9 mouse cellular contexts compared by ENCODE assay signal in the genomic region with DNA sequence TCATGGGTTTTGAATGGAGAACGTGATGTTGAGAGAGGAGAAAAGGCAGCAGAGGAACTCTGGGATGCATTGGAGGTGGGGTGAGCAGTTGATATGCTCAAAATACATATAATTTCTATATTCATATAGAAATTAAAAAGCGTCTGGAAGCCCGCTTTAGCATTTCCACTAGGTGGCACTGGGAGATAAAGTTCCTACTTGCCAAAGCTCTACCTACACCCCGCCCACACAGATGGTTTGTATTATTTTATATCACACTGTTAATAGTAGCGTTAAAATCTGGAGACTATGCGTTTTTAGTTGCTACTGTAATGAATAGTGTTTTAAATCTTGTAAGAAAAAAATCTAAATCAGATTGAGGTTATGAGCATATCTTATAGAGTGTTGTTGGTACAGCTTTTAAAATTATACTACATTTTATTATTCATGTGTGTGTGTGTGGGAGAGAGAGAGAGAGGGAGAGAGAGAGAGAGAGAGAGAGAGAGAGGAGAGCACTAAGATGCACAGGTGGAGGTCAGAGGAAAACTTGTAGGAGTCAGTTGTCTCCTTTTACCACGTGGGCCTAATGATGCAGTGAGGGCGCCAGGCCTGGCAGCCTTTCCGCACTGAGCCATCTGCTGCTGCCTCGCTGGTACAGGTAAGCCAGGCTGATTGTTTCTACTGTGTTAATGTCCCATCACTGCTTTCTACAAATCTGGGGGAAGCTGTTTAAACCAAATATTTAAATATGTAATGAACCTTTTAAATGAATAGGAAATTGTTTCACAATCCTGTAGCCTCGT. TPM values are rescaled to one million over a fixed set of nuclear protein-coding genes. Genes with fewer than 3 reads are reported as not detected.
A peak's percentile ranks its signal among the peaks of the same experiment; 100 is the strongest.
DNase-seq lines count a peak whose midpoint lies in the region; ATAC-seq lines count a peak whose summit lies in the region.
"Had no signal": no experiment of that assay in that cellular context is flagged by ENCODE, and none has a peak within 500 bp of the region (broad histone marks: within the 10 kb centered on the region; RNA-seq: fewer than 3 reads in every experiment).

No protein-coding gene starts in this region.

- H3K4me1 ChIP-seq in midbrain, embryonic 15.5 days = no peaks in the 10 kb centered on the region
- H3K4me1 ChIP-seq in midbrain, embryonic 11.5 days (ENCODE audit: control insufficient read depth, insufficient read depth, low read length) = no peaks in the 10 kb centered on the region

- peak; percentile 23 to 74 for DNase-seq in frontal cortex, adult 2 months (ENCODE audit: extremely low spot score in 1 of 2, low spot score in 1 of 2)
- DNase-seq in frontal cortex, postnatal 14 days (ENCODE audit: low spot score in 2 of 2) = no peak
- DNase-seq in midbrain, embryonic 11.5 days (ENCODE audit: low spot score, missing footprints) = no peak
- DNase-seq in fat pad, adult 2 months (ENCODE audit: extremely low read depth, low read depth, low spot score) = peak; percentile 13
- no peak for DNase-seq in gastrocnemius, adult 18-20 months (ENCODE audit: low spot score)
- DNase-seq in adrenal gland, adult 2 months = no peak

- no peak overlapping the region for H3K9ac ChIP-seq in midbrain, embryonic 15.5 days
- no peak overlapping the region for H3K9ac ChIP-seq in midbrain, embryonic 11.5 days (ENCODE audit: low read length)

- H3K36me3 ChIP-seq in midbrain, embryonic 15.5 days (replicated peaks) = no peaks in the 10 kb centered on the region
- no peaks in the 10 kb centered on the region for H3K36me3 ChIP-seq in midbrain, embryonic 11.5 days (ENCODE audit: control insufficient read depth, insufficient read depth, low read length)

- no peaks in the 10 kb centered on the region for H3K27me3 ChIP-seq in midbrain, embryonic 15.5 days (replicated peaks)
- no peaks in the 10 kb centered on the region for H3K27me3 ChIP-seq in midbrain, embryonic 11.5 days (ENCODE audit: control insufficient read depth, insufficient read depth, low read length)

- H3K4me2 ChIP-seq in midbrain, embryonic 15.5 days = no peak overlapping the region
- no peak overlapping the region for H3K4me2 ChIP-seq in midbrain, embryonic 11.5 days

- H3K9me3 ChIP-seq in midbrain, embryonic 15.5 days = no peaks in the 10 kb centered on the region
- no peaks in the 10 kb centered on the region for H3K9me3 ChIP-seq in midbrain, embryonic 11.5 days (ENCODE audit: control insufficient read depth, low read length)

- WGBS in midbrain, embryonic 15.5 days = 78% methylated on average over 11 of the region's 11 CpGs
- 79% methylated on average over 11 of the region's 11 CpGs for WGBS in midbrain, embryonic 11.5 days

- peak; percentile 63; the same call in 1 of the 2 replicates for ATAC-seq in midbrain, embryonic 15.5 days (replicated peaks)
- ATAC-seq in midbrain, embryonic 11.5 days (ENCODE audit: low FRiP score) = no peak
- peak; percentile 71; the same call in 1 of the 2 replicates for ATAC-seq in megakaryocyte-erythroid progenitor cell, adult 5-6 weeks (replicated peaks; ENCODE audit: low FRiP score, low TSS enrichment, poor library complexity, severe bottlenecking)

- H3K27ac ChIP-seq in midbrain, embryonic 15.5 days = no peak overlapping the region
- no peak overlapping the region for H3K27ac ChIP-seq in midbrain, embryonic 11.5 days (ENCODE audit: low read depth, low read length)

- H3K4me3 ChIP-seq in midbrain, embryonic 15.5 days = no peak overlapping the region
- H3K4me3 ChIP-seq in midbrain, embryonic 11.5 days (ENCODE audit: low read depth, low read length) = no peak overlapping the region

RNA-seq across cellular contexts. Expression of a gene that starts 9.6 kb away (rescaled TPM):
- polyA plus RNA-seq in frontal cortex, adult 2 months (2012; rRNA removed) = 8.3 and 8.4 TPM in 2 replicates
- polyA plus RNA-seq in midbrain, embryonic 15.5 days (2015; fragmentation: Nextera tagmentation; extraction: Ambion mirVana) = 7.9 and 8.4 TPM in 2 replicates
- 4.7 and 5.0 TPM in 2 replicates for polyA plus RNA-seq in midbrain, embryonic 11.5 days (2014; fragmentation: Nextera tagmentation; extraction: Ambion mirVana)
- 12.4 and 15.2 TPM in 2 replicates for total RNA-seq in megakaryocyte-erythroid progenitor cell, adult 5-6 weeks (2014; fragmentation: Nextera tagmentation)
- total RNA-seq in megakaryocyte-erythroid progenitor cell, adult 5-6 weeks (2017) = 10.8 and 25.8 TPM in 2 replicates
- total RNA-seq in gastrocnemius, adult 18-20 months (2021) = 10 to 100 TPM in 1 of 2 experiments, 1 to 10 TPM in 1; 8.8 to 10.7 TPM
- total RNA-seq in adrenal gland, adult 2 months (2021) = 10 to 100 TPM; 11.2 to 15.1 TPM
- 5.7 and 7.9 TPM in 2 replicates for polyA plus RNA-seq in adrenal gland, adult 2 months (2012; rRNA removed)

RNA-seq across cellular contexts. Expression of a gene that starts 9.9 kb away (rescaled TPM):
- polyA plus RNA-seq in frontal cortex, adult 2 months (2012; rRNA removed) = 0.22 and 0.23 TPM in 2 replicates
- 0.88 and 1.1 TPM in 2 replicates for polyA plus RNA-seq in midbrain, embryonic 15.5 days (2015; fragmentation: Nextera tagmentation; extraction: Ambion mirVana)
- polyA plus RNA-seq in midbrain, embryonic 11.5 days (2014; fragmentation: Nextera tagmentation; extraction: Ambion mirVana) = 0.32 TPM in 1 of 2 replicates, not detected in the other
- not detected in 2 replicates for total RNA-seq in megakaryocyte-erythroid progenitor cell, adult 5-6 weeks (2014; fragmentation: Nextera tagmentation)
- not detected in 2 replicates for total RNA-seq in megakaryocyte-erythroid progenitor cell, adult 5-6 weeks (2017)
- total RNA-seq in gastrocnemius, adult 18-20 months (2021) = 1 to 10 TPM; 3.5 to 4.8 TPM
- total RNA-seq in adrenal gland, adult 2 months (2021) = under 1 TPM; 0.14 TPM
- 0.18 TPM in 1 of 2 replicates, not detected in the other for polyA plus RNA-seq in adrenal gland, adult 2 months (2012; rRNA removed)
- total RNA-seq: ES-E14 had no signal

Comparison
In these comparisons a context has a peak if more than half of its experiments do, and no peak if none do; other contexts are left out.
1. DNase-seq: peak in frontal cortex, adult 2 months (2 of 2) and fat pad, adult 2 months (single experiment); none in frontal cortex, postnatal 14 days (0 of 2), midbrain, embryonic 11.5 days (single experiment), gastrocnemius, adult 18-20 months (single experiment) and adrenal gland, adult 2 months (single experiment).